Mouse (Mus musculus): ENCODE measurements at regions not wholly inside any gene's neighbourhood (a gene's known extent, or its start where the extent isn't known, plus 50 kb on each side); places are given as distances from the start of the nearest gene placed in this dataset.
"Not testable (repeated sequence)": the region's sequence is repeated elsewhere in the genome, so short reads cannot be mapped to it uniquely, and the experiment has no call there.

- DNase-seq (ENCODE audit: low read depth, low spot score) = no peak
Measured at GRCm38 (mm10) chr13:26267501-26267900, 502.5 kb downstream of the Hdgfl1 start.

DNA sequence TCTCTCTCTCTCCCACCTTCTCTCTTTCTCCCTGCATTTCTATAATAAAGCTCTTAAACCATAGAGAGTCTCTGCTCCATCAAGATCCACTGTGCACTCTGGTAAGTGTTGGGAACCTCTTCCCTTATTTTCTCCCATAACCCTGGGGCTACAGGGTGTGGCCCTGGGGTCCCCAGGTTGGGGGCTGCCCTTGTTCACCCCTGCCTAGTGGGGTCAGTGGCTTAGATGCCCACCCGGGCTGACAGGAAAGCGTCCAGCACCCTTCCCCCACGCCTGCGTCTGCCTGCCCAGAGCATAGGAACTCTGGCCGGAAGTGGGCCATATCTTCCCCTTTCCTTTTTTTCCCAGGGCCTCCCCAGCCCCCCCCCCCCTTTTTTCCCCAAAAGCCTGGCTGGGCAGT, 534.0 kb downstream of the Hdgfl1 start:
- no peak for DNase-seq (ENCODE audit: low read depth, low spot score)

GRCm38 (mm10) chr13:26234703-26235102, 535.3 kb downstream of the Hdgfl1 start:
- DNase-seq (ENCODE audit: low read depth, low spot score) = no peak

DNA sequence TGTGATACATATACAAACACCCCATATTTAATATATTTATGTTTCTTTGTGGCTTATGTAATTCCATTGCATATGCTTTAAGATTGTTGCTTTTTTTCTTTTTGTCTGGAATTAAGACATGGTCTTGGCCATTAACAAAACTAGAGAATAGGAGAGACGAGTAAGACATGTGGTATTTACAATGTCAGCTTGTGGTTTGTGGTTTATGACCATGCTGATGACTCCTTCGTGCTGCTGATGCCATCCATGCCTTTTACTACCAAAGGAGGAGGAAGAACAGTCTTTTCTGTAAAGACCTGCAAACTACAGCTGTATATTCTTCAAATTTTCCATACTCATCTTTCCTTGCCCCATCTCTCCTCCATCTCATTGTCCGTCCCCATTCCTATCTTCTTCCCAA, 552.7 kb downstream of the Hdgfl1 start:
- DNase-seq (ENCODE audit: low read depth, low spot score) = no peak

DNA sequence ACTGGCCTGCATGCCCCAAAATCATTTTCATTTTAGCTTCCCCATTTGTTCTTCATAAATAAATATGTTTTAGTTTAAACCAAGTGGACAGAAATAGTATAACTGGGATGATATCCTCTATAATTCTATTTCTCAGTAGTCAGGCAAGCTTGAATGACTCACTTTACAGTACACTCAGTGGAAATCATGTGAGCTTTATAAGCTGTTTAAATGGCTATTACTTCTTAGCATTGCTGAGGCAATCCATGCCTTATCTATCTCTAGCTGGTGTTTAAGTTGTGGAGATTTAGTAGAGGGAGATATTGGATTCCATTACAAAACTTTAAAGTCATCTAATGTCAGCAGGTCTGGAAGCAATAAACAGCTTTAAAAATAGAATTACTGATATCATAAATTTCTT, 553.4 kb downstream of the Hdgfl1 start:
- no peak for DNase-seq (ENCODE audit: low read depth, low spot score)

GRCm38 (mm10) chr13:26205532-26206105, 564.3 kb downstream of the Hdgfl1 start:
- no peak for DNase-seq (ENCODE audit: low read depth, low spot score)

DNA sequence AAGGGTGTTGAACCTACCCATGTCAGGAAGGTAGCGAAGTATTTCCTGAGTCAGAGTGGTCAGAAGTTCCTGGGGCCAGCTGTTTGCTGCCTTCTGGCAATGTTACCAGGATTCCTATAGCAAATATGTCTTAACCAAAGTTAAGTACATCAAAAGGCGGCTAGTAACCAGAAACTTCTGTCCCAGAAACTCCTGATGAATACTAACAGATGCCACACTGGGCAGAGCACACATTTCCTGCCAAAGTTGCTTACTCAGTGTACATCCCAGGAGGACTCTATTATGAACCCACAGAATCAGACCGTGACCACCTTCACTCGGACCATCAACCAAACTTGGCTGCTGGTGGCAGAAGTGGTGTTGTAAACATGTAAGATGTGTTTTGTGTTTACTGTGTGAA, 575.3 kb downstream of the Hdgfl1 start:
- DNase-seq (ENCODE audit: low read depth, low spot score) = no peak

DNA sequence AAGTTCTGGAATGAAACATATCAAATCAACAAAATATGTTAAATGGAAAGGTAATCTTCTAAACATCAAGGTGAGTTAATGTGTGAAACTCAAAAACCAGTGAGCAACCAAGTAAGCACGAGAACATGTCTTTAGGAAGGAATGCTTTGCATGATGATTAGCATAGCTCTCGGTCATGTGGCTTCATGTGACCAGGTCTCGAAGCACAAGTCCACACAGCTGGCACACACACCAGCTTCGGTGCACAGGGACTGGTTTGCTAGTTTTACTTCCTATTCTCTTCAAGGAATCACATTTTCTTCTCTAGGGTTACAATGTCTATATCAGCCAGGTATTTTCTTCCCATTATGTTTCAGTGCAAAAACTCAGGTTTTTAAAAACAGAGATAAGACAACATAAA, 586.1 kb downstream of the Hdgfl1 start:
- no peak for DNase-seq (ENCODE audit: low read depth, low spot score)

DNA sequence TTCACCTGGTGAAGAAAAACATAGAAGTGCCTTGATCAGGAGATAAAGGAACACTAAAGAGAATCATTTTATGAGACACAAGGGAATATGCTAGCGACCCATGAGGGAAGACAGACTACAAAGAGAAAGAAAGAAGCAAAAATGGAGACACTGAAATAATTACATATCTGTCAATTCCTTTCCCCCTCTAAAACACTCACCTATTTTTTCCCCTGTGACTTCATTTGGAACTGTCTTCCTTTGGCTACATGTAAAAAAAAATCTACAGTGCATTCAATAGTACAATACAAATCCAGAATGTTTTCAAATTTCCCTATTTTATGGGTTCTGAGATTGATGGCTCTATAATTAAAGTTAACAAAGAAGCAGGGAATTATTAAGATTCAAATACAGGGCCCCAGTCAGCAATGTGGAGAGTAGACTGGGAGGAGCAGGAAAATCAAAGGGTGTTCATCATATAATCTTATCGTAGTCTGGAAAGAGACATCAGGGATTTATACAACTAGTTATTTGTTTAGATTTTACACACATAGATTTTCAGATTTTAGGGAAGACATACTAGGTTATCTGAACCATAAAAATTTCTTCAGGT, 598.0 kb downstream of the Hdgfl1 start:
- no peak for DNase-seq (ENCODE audit: low read depth, low spot score)

DNA sequence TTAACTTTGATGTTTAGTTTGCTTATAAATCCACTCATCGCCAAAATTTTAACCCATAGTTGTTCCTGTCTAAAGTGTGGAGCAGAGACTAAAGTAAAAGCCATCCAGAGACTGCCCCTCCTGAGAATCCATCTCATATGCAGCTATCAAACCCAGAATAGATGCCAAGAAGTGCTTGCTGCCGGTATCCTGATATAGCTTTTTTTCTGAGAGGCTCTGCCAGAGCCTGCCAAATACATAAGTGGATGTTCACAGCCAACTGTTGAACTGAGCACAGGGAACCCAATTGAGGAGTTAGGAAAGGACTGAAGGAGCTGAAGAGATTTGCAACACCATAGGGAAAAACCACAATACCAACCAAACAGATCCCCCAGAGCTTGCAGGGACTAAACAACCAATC, 600.3 kb downstream of the Hdgfl1 start:
- no peak for DNase-seq (ENCODE audit: low read depth, low spot score)

DNA sequence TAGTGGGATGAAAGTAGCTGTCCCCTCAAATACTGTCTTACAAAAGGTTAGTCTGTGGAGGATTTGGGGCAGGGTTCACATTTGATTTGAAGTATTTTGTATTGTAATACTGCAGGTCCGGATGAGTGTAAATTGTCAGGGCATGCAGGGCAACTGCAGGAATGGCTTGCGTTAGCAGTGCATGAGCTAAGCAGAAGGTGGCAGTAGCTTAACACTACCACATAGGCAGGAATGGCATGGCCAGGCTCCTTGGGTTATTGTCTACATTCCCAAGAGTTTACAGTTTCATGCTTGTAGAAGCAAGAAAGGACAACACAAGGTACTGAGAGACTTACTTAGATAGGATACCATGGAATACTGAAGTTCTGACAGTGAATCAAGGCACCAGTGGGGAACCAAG, 611.3 kb downstream of the Hdgfl1 start:
- no peak for DNase-seq (ENCODE audit: low read depth, low spot score)

GRCm38 (mm10) chr13:26154701-26155471, 615.1 kb downstream of the Hdgfl1 start:
- no peak for DNase-seq (ENCODE audit: low read depth, low spot score)

- no peak for DNase-seq (ENCODE audit: low read depth, low spot score)
Measured at GRCm38 (mm10) chr13:26154251-26154650, 615.7 kb downstream of the Hdgfl1 start.

- DNase-seq (ENCODE audit: low read depth, low spot score) = no peak
Measured at GRCm38 (mm10) chr13:26153093-26153492, 616.9 kb downstream of the Hdgfl1 start.

DNA sequence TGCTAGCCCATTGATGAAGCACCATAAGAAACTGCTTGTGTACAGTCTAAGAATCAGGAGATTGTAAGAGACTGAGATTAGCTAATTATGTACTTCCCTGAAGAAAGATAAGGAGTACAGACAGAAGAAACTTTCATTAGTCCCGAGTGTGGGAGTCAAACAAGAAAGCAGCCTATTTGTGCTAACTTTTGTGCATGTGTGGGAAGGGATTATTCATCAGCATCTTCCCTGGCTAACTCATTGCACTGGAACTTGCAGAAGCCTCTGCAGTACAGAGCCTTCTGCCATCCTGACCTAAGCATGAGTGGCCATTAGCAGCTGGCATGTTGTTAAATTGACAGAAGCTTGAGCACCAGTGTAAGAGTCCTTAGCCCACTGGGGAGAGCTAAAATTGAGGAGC, 619.5 kb downstream of the Hdgfl1 start:
- DNase-seq (ENCODE audit: low read depth, low spot score) = no peak

DNA sequence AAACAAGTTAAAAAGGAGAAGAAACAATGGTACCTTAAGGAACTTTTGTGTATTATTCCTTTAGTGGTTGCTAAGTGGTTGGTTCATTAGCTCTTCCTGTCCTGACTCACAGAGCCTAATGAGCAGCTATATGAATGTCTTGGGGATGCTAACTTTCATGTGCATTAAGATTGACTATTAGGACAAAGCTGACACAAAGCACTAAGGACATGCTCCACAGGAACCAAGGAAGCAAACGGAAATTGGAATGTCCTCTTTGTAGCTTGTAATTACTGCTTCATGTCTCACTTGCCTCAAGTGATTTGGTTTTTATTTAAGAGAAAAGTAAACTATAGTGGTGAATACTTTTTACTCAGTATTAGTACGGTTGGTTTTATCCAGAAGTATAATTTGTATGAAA, 627.2 kb downstream of the Hdgfl1 start:
- no peak for DNase-seq (ENCODE audit: low read depth, low spot score)

DNA sequence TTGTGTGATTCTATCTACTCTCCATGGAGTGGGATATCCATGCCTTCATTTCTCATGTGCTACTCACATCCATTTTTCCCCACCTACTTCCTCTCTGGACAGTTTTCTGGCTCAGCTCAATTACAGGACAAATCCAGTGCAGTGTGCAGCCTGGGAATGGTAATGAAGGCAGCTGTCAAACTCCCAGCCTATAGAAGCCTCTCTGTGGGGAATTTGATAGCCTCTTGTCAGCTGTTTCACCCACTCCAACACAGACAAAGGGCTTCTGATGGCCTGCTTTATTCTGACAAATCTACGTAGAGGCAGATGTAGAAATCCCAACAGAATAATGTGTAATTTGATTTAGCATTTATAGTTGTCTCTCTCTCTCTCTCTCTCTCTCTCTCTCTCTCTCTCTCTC, 650.6 kb downstream of the Hdgfl1 start:
- DNase-seq (ENCODE audit: low read depth, low spot score) = no peak

DNA sequence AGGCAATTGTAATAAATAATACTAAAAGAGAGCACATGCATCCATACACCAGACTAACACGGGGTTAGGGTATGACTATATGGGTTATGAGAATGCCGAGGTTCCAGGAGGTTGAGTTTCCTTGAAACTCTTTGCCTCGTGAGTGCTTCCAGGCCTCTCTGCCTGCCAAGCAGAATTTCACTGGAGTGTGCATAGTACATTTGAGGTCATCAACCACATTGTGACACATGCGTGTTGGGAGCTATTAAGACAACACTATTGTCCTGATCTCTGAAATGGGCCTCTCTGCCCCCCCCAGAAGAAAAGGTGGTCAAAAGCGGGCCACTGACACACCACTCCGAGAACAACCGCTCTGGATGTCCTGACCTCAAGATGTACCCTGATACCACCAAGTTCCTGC, 655.8 kb downstream of the Hdgfl1 start:
- DNase-seq (ENCODE audit: low read depth, low spot score) = no peak

- DNase-seq (ENCODE audit: low read depth, low spot score) = not testable (repeated sequence)
Measured at GRCm38 (mm10) chr13:26113723-26114122, 656.2 kb downstream of the Hdgfl1 start.

GRCm38 (mm10) chr13:26112579-26112978, 657.4 kb downstream of the Hdgfl1 start:
- DNase-seq (ENCODE audit: low read depth, low spot score) = no peak

DNA sequence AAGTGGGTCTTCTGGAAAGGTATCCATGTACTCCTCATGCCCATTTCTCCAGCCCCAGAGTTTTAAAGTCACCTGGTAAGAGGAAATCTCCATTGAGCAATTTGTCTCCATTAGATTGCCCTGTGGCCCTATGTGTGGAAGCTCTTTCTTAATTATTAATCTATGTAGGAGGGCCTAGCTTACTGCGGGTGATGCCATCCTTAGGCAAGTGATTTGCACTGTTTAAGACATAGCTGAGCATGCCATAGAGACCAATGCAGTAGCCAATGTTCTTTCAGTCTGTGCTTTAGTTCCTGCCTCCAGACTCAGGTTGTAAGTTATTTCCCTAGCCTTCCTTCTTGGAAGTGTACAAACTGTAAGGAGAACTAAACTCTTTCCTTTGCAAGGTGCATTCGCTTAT, 661.0 kb downstream of the Hdgfl1 start:
- DNase-seq (ENCODE audit: low read depth, low spot score) = no peak

DNA sequence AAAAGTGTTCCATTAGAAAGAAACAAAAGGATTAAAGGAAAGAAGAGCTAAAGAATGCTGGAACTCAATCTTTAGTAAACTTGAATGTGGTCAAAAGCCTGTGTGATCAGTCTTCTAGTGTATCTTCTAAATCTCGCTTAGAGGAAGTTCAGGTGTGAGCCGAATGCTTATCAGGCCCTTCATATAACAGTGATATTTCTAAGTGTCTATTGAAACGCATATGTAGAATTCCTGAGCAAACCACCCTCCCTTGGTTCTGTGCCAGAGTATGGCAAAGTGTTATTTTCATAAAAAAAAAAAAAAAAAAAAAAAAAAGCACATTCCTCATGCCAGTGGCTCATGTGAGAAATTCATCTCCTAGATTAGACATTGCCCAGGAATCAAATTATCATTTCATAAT, 681.2 kb downstream of the Hdgfl1 start:
- DNase-seq (ENCODE audit: low read depth, low spot score) = no peak

DNA sequence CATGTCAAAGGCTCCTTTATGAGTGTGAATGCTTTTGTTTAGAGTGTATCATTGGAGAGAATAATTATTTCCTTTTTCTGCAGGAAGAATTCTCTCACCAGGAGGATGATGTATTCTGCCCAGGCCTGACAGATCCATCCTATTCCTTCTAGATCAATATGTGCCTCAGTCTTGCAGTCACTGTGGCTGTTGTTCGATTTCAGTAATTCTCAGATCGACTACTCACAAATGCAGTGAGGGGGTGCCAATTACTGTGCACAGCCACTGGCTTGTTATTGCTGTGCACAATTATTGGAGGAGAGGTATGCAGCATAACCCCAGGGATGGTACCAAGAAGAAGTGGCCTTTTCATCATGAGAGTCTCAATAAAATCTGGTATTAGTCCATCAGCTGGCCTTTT, 689.2 kb downstream of the Hdgfl1 start:
- DNase-seq (ENCODE audit: low read depth, low spot score) = no peak
